In the genomic region with DNA sequence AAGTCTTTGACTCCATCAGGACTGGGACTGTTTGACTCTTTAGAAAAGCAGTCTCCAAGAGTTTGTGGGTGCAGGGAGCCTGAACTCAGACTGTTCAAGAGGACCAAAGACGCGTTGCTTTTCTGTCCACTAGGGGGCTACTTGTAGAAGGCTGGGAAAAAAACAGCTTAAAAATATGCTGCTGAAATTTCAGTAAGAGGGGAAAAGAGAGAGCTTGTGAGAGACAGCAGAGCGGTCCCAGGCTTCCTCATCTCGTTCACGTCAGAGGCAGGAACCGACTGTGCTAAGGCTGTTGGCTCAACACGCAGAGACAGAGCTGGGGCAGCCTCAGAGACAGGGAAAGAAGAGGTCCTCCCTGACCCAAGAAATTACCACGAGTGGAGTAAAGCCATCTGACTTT, we compare ENCODE assay signal across 8 mouse cellular contexts. TPM values are rescaled to one million over a fixed set of nuclear protein-coding genes. Genes with fewer than 3 reads are reported as not detected.
DNase-seq lines count a peak whose midpoint lies in the region; ATAC-seq lines count a peak whose summit lies in the region.

A gene (plus strand): TSS at position 192 of the 400 bp plus-strand sequence.

- H3K27ac ChIP-seq in kidney, embryonic 15.5 days, result no peak within 1 kb of the TSS
- H3K27ac ChIP-seq in forebrain, embryonic 13.5 days, result no peak within 1 kb of the TSS
- H3K27ac ChIP-seq in limb, embryonic 12.5 days, result no peak within 1 kb of the TSS
- H3K27ac ChIP-seq in neural tube, embryonic 14.5 days (ENCODE audit: low read depth, low read length), result peak within 1 kb of the TSS; percentile 6; the same call in 1 of the 2 replicates

- H3K4me3 ChIP-seq in kidney, embryonic 15.5 days (replicated peaks), result no peak within 1 kb of the TSS
- H3K4me3 ChIP-seq in forebrain, embryonic 13.5 days, result peak within 1 kb of the TSS; percentile 39
- H3K4me3 ChIP-seq in limb, embryonic 12.5 days (replicated peaks), result no peak within 1 kb of the TSS
- H3K4me3 ChIP-seq in neural tube, embryonic 14.5 days (ENCODE audit: low read depth, low read length), result peak within 1 kb of the TSS; percentile 24

- WGBS in kidney, embryonic 15.5 days, result 2% methylated on average over 8 of the region's 8 CpGs
- WGBS in forebrain, embryonic 13.5 days, result 2% methylated on average over 8 of the region's 8 CpGs
- WGBS in limb, embryonic 12.5 days, result 4% methylated on average over 8 of the region's 8 CpGs
- WGBS in neural tube, embryonic 14.5 days, result 3% methylated on average over 8 of the region's 8 CpGs

- no peaks in the 10 kb centered on the region for H3K9me3 ChIP-seq in kidney, embryonic 15.5 days (replicated peaks)
- no peaks in the 10 kb centered on the region for H3K9me3 ChIP-seq in forebrain, embryonic 13.5 days (replicated peaks)
- H3K9me3 ChIP-seq in limb, embryonic 12.5 days, result no peaks in the 10 kb centered on the region
- no peaks in the 10 kb centered on the region for H3K9me3 ChIP-seq in neural tube, embryonic 14.5 days (ENCODE audit: control insufficient read depth, low read length)

- H3K4me1 ChIP-seq in kidney, embryonic 15.5 days, result 0 out of 2 replicates have a peak, but pooled peaks cover 2% of the 10 kb centered on the region
- peaks cover 14% of the 10 kb centered on the region; the same call in 1 of the 2 replicates for H3K4me1 ChIP-seq in forebrain, embryonic 13.5 days
- no peaks in the 10 kb centered on the region for H3K4me1 ChIP-seq in limb, embryonic 12.5 days (replicated peaks)
- no peaks in the 10 kb centered on the region; the same call in 1 of the 2 replicates for H3K4me1 ChIP-seq in neural tube, embryonic 14.5 days (ENCODE audit: control insufficient read depth, insufficient read depth, low read length)

- peak; percentile 18 for DNase-seq in kidney, adult 18-20 months
- peak; percentile 37 for DNase-seq in kidney, adult 9 months

- H3K9ac ChIP-seq in kidney, embryonic 15.5 days, result no peak within 1 kb of the TSS
- H3K9ac ChIP-seq in forebrain, embryonic 13.5 days, result peak within 1 kb of the TSS; percentile 47
- H3K9ac ChIP-seq in limb, embryonic 12.5 days (replicated peaks), result no peak within 1 kb of the TSS
- H3K9ac ChIP-seq in neural tube, embryonic 14.5 days (replicated peaks; ENCODE audit: low read depth, low read length), result peak within 1 kb of the TSS; percentile 26; the same call in 1 of the 2 replicates

- peaks cover 23% of the 10 kb centered on the region for H3K27me3 ChIP-seq in kidney, embryonic 15.5 days
- peaks cover 23% of the 10 kb centered on the region for H3K27me3 ChIP-seq in forebrain, embryonic 13.5 days
- H3K27me3 ChIP-seq in limb, embryonic 12.5 days, result peaks cover 16% of the 10 kb centered on the region
- H3K27me3 ChIP-seq in neural tube, embryonic 14.5 days (ENCODE audit: control insufficient read depth, insufficient read depth, low read length), result no peaks in the 10 kb centered on the region

- no peaks in the 10 kb centered on the region for H3K36me3 ChIP-seq in kidney, embryonic 15.5 days
- H3K36me3 ChIP-seq in forebrain, embryonic 13.5 days (ENCODE audit: poor library complexity, severe bottlenecking), result no peaks in the 10 kb centered on the region
- no peaks in the 10 kb centered on the region for H3K36me3 ChIP-seq in limb, embryonic 12.5 days
- no peaks in the 10 kb centered on the region for H3K36me3 ChIP-seq in neural tube, embryonic 14.5 days (ENCODE audit: control insufficient read depth, insufficient read depth, low read length)

- H3K4me2 ChIP-seq in kidney, embryonic 15.5 days, result no peak within 1 kb of the TSS
- H3K4me2 ChIP-seq in forebrain, embryonic 13.5 days, result peak within 1 kb of the TSS; percentile 64
- peak within 1 kb of the TSS; percentile 27 for H3K4me2 ChIP-seq in limb, embryonic 12.5 days
- H3K4me2 ChIP-seq in neural tube, embryonic 14.5 days (ENCODE audit: low read depth, low read length), result peak within 1 kb of the TSS; percentile 32

- no peak for ATAC-seq in kidney, embryonic 15.5 days (replicated peaks; ENCODE audit: low FRiP score)
- peak; percentile 76 for ATAC-seq in cerebellum, adult (ENCODE audit: insufficient number of reproducible peaks, low FRiP score, low TSS enrichment)
- ATAC-seq in forebrain, embryonic 13.5 days, result peak; percentile 84
- no peak for ATAC-seq in limb, embryonic 12.5 days (ENCODE audit: insufficient number of reproducible peaks, insufficient read depth, low FRiP score, low TSS enrichment, low read depth)
- peak; percentile 74 for ATAC-seq in neural tube, embryonic 14.5 days (ENCODE audit: low read depth)
- no peak; the same call in 1 of the 2 replicates for ATAC-seq in megakaryocyte, adult 5-6 weeks (ENCODE audit: poor library complexity, severe bottlenecking)

RNA-seq across cellular contexts. Expression of the gene that starts here (rescaled TPM):
- polyA plus RNA-seq in kidney, embryonic 15.5 days (2015; fragmentation: Nextera tagmentation; extraction: Ambion mirVana), result not detected in 2 replicates
- 1.6 and 2.0 TPM in 2 replicates for polyA plus RNA-seq in forebrain, embryonic 13.5 days (2015; fragmentation: Nextera tagmentation; extraction: Ambion mirVana)
- not detected in 2 replicates for polyA plus RNA-seq in limb, embryonic 12.5 days (2016; fragmentation: Nextera tagmentation; extraction: Ambion mirVana)
- polyA plus RNA-seq in neural tube, embryonic 14.5 days (2014; fragmentation: Nextera tagmentation; extraction: Ambion mirVana), result 4.1 and 6.6 TPM in 2 replicates
- not detected in 2 replicates for total RNA-seq in megakaryocyte, adult 5-6 weeks (2015)
- not detected in 2 replicates for total RNA-seq in megakaryocyte, adult 5-6 weeks (2017)

Comparison
In these comparisons a context has a peak if more than half of its experiments do, and no peak if none do; other contexts are left out.
1. ATAC-seq: peak in cerebellum, adult (single experiment), forebrain, embryonic 13.5 days (single experiment) and neural tube, embryonic 14.5 days (single experiment); none in kidney, embryonic 15.5 days (single experiment), limb, embryonic 12.5 days (single experiment) and megakaryocyte, adult 5-6 weeks (single experiment).
2. H3K4me3 ChIP-seq: peak in forebrain, embryonic 13.5 days (single experiment) and neural tube, embryonic 14.5 days (single experiment); none in kidney, embryonic 15.5 days (single experiment) and limb, embryonic 12.5 days (single experiment).
3. H3K9ac ChIP-seq: peak in forebrain, embryonic 13.5 days (single experiment) and neural tube, embryonic 14.5 days (single experiment); none in kidney, embryonic 15.5 days (single experiment) and limb, embryonic 12.5 days (single experiment).